Mouse (Mus musculus) myocyte (in vitro differentiated cells): ENCODE data around the gene Ube2g2.

Experiments
- CEBPB ChIP-seq: IDR thresholded peaks from 2 replicates; pipeline ENCODE4 v1.6.1; 2011; ENCODE audit warnings: mild to moderate bottlenecking, moderate library complexity; ENCODE audit not compliant: poor library complexity, insufficient read depth, severe bottlenecking
- E2F4 ChIP-seq: IDR thresholded peaks from one replicate; pipeline ENCODE4 v1.6.1; 2011; ENCODE audit warnings: mild to moderate bottlenecking, control low read depth, moderate library complexity; ENCODE audit not compliant: insufficient read depth
- MAX ChIP-seq: IDR thresholded peaks from one replicate; pipeline ENCODE4 v1.6.1; 2011; ENCODE audit warnings: low read depth, mild to moderate bottlenecking, control low read depth
- MYOD1 ChIP-seq, 3 experiments: IDR thresholded peaks; one replicate each; pipeline ENCODE4 v1.6.1; 2011; ENCODE audit warnings: control low read depth in 2 of 3, low read depth in 2 of 3, mild to moderate bottlenecking in 2 of 3, moderate library complexity in 1 of 3; ENCODE audit not compliant: insufficient read length in 2 of 3, control insufficient read depth in 1 of 3
- MYOG ChIP-seq, 3 experiments: IDR thresholded peaks; one replicate each; pipeline ENCODE4 v1.6.1; 2011; ENCODE audit warnings: control low read depth in 2 of 3, low read depth in 2 of 3, mild to moderate bottlenecking in 2 of 3; ENCODE audit not compliant: insufficient read length in 2 of 3, control insufficient read depth in 1 of 3, insufficient read depth in 1 of 3
- POLR2A ChIP-seq: IDR thresholded peaks from one replicate; pipeline ENCODE4 v1.6.1; 2011; ENCODE audit warnings: low read depth, mild to moderate bottlenecking, control low read depth, moderate library complexity; ENCODE audit not compliant: insufficient read length
- POLR2AphosphoS2 ChIP-seq: IDR thresholded peaks from one replicate; pipeline ENCODE4 v1.6.1; 2011; ENCODE audit warnings: low read depth, control low read depth; ENCODE audit not compliant: insufficient read length
- REST ChIP-seq: IDR thresholded peaks from one replicate; pipeline ENCODE4 v1.6.1; 2011; ENCODE audit warnings: mild to moderate bottlenecking, control low read depth, moderate library complexity; ENCODE audit not compliant: insufficient read depth, insufficient read length
- SRF ChIP-seq: IDR thresholded peaks from one replicate; pipeline ENCODE4 v1.6.1; 2011; ENCODE audit warnings: low read depth; ENCODE audit not compliant: control insufficient read depth, insufficient read length
- TCF12 ChIP-seq: IDR thresholded peaks from one replicate; pipeline ENCODE4 v1.6.1; 2011; ENCODE audit warnings: mild to moderate bottlenecking, control low read depth; ENCODE audit not compliant: poor library complexity, insufficient read depth, severe bottlenecking
- USF1 ChIP-seq: IDR thresholded peaks from one replicate; pipeline ENCODE4 v1.6.1; 2011; ENCODE audit warnings: low read depth, mild to moderate bottlenecking, control low read depth, moderate library complexity

DNA sequence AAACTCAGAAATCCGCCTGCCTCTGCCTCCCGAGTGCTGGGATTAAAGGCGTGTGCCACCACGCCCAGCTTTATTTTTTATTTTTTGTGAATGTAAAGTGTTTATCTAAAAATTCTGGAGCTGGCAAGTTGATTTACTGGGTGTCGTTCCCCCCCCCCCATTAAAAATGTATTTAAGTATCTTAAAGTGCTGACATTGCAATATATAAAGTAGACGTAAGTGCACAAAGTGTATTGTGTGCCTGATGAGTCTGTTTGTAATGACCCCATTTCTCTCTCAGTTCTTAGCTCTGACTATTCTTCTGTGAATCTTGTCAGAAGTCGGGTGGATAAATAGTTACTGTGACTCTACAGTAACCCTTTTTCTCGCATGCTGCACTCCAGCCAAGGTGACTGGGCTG lies 6.4 kb upstream of the Ube2g2 start:
- TF ChIP-seq POLR2A (no peak), TCF12 (no peak), MYOD1 (IDR thresholded peaks at IDR 0.05; ENCODE audit: control insufficient read depth in 1 of 3, insufficient read length in 2 of 3, low read depth in 2 of 3) (no peak), POLR2AphosphoS2 (no peak), USF1 (no peak), MAX (no peak), REST (no peak), CEBPB (no peak), E2F4 (no peak), MYOG (IDR thresholded peaks at IDR 0.05; ENCODE audit: control insufficient read depth in 1 of 3, insufficient read depth in 1 of 3, insufficient read length in 2 of 3, low read depth in 2 of 3) (no peak), SRF (no peak)
